In genomic region chr11:35972270-35972931, GRCm38 (mm10) we compare ENCODE assay signal across 15 mouse cellular contexts. TPM values are rescaled to one million over a fixed set of nuclear protein-coding genes. Genes with fewer than 3 reads are reported as not detected.
DNase-seq lines count a peak whose midpoint lies in the region; ATAC-seq and TF ChIP-seq lines count a peak whose summit lies in the region.
"Had no signal": no experiment of that assay in that cellular context is flagged by ENCODE, and none has a peak within 500 bp of the region (broad histone marks: within the 10 kb centered on the region; RNA-seq: fewer than 3 reads in every experiment).

No protein-coding gene starts in this region.

- H3K9me3 ChIP-seq in heart, embryonic 10.5 days, result no peaks in the 10 kb centered on the region
- no peaks in the 10 kb centered on the region for H3K9me3 ChIP-seq in heart, embryonic 11.5 days (replicated peaks; ENCODE audit: control insufficient read depth, low read length)
- no peaks in the 10 kb centered on the region for H3K9me3 ChIP-seq in ES-E14 (ENCODE audit: control insufficient read depth, insufficient read depth, low read depth, low read length)
- no peaks in the 10 kb centered on the region for H3K9me3 ChIP-seq in hindbrain, embryonic 12.5 days (replicated peaks)
- no peaks in the 10 kb centered on the region for H3K9me3 ChIP-seq in midbrain, postnatal 0 days (ENCODE audit: low read length)
- H3K9me3 ChIP-seq: liver, embryonic 15.5 days had no signal

- no peak overlapping the region for H3K4me2 ChIP-seq in heart, embryonic 11.5 days
- H3K4me2 ChIP-seq in hindbrain, embryonic 12.5 days (replicated peaks), result peak overlapping the region; percentile 24
- H3K4me2 ChIP-seq in midbrain, postnatal 0 days (ENCODE audit: low read depth, low read length, poor library complexity, severe bottlenecking), result no peak overlapping the region
- H3K4me2 ChIP-seq: liver, embryonic 15.5 days had no signal

- in situ Hi-C loops in ES-E14 (cut with MboI; ENCODE audit: low sequenced_read_pairs in 2 of 2, unreplicated experiment in 2 of 2), result no loop called here

- no peak overlapping the region for H3K27ac ChIP-seq in heart, embryonic 10.5 days
- no peak overlapping the region for H3K27ac ChIP-seq in heart, embryonic 11.5 days (ENCODE audit: low read depth, low read length)
- H3K27ac ChIP-seq in ES-E14 (ENCODE audit: insufficient read depth, low read depth, low read length, poor library complexity, severe bottlenecking), result no peak overlapping the region
- H3K27ac ChIP-seq in hindbrain, embryonic 12.5 days, result peak overlapping the region; percentile 44
- H3K27ac ChIP-seq in midbrain, postnatal 0 days (ENCODE audit: low read depth, low read length), result no peak overlapping the region
- H3K27ac ChIP-seq: liver, embryonic 15.5 days had no signal

- no peak for TF ChIP-seq CTCF in midbrain, postnatal 0 days (IDR thresholded peaks at IDR 0.05)

- 0 out of 2 replicates have a peak, but pooled peaks cover 5% of the 10 kb centered on the region for H3K36me3 ChIP-seq in heart, embryonic 10.5 days
- no peaks in the 10 kb centered on the region for H3K36me3 ChIP-seq in heart, embryonic 11.5 days (ENCODE audit: control insufficient read depth, insufficient read depth, low read length)
- peaks cover 5% of the 10 kb centered on the region; the same call in 1 of the 2 replicates for H3K36me3 ChIP-seq in ES-E14 (ENCODE audit: control insufficient read depth, insufficient read depth, low read length, poor library complexity, severe bottlenecking)
- H3K36me3 ChIP-seq in hindbrain, embryonic 12.5 days, result no peaks in the 10 kb centered on the region
- no peaks in the 10 kb centered on the region for H3K36me3 ChIP-seq in midbrain, postnatal 0 days (ENCODE audit: insufficient read depth, low read length)
- H3K36me3 ChIP-seq: liver, embryonic 15.5 days had no signal

- peaks cover 20% of the 10 kb centered on the region for H3K4me1 ChIP-seq in heart, embryonic 10.5 days
- no peaks in the 10 kb centered on the region; the same call in 1 of the 2 replicates for H3K4me1 ChIP-seq in heart, embryonic 11.5 days (ENCODE audit: control insufficient read depth, insufficient read depth, low read length)
- H3K4me1 ChIP-seq in ES-E14 (ENCODE audit: control insufficient read depth in 2 of 2, insufficient read depth in 2 of 2, low read length in 2 of 2, poor library complexity in 1 of 2), result peaks cover 0 to 25% of the 10 kb centered on the region in 2 experiments; a peak in 3 of 4 replicates
- H3K4me1 ChIP-seq in hindbrain, embryonic 12.5 days, result peaks cover 42% of the 10 kb centered on the region
- H3K4me1 ChIP-seq in midbrain, postnatal 0 days (ENCODE audit: insufficient read depth, low read length), result no peaks in the 10 kb centered on the region; the same call in 1 of the 2 replicates

- DNase-seq in heart, embryonic 10.5 days (ENCODE audit: low spot score), result no peak
- DNase-seq in ES-E14 (ENCODE audit: low read depth, low spot score), result no peak
- DNase-seq in midbrain, postnatal 0 days (ENCODE audit: low spot score), result peak; percentile 39
- DNase-seq in thymus, adult 18-20 months, result no peak
- DNase-seq in ovary, adult 18-20 months (ENCODE audit: low spot score), result no peak
- no peak for DNase-seq in adrenal gland, adult 2 months
- DNase-seq: B cell, adult 2 months; cerebellum, postnatal 36 days; gastrocnemius, postnatal 25 days; heart, postnatal 36 days; kidney, postnatal 4 days; right cerebral cortex, postnatal 14 days had no signal

- peak overlapping the region; percentile 22; the same call in 1 of the 2 replicates for H3K4me3 ChIP-seq in heart, embryonic 10.5 days
- H3K4me3 ChIP-seq in heart, embryonic 11.5 days (ENCODE audit: low read depth, low read length), result no peak overlapping the region
- no peak overlapping the region for H3K4me3 ChIP-seq in ES-E14 (ENCODE audit: insufficient read depth in 1 of 2, low read depth in 1 of 2, low read length in 2 of 2, poor library complexity in 1 of 2, severe bottlenecking in 1 of 2)
- no peak overlapping the region for H3K4me3 ChIP-seq in hindbrain, embryonic 12.5 days
- H3K4me3 ChIP-seq in midbrain, postnatal 0 days (ENCODE audit: low read depth, low read length), result no peak overlapping the region
- H3K4me3 ChIP-seq: liver, embryonic 15.5 days had no signal

- WGBS in heart, embryonic 10.5 days, result 11% methylated on average over 6 of the region's 6 CpGs
- WGBS in heart, embryonic 11.5 days (ENCODE audit: insufficient replicate concordance), result 10% methylated on average over 6 of the region's 6 CpGs
- 2% methylated on average over 6 of the region's 6 CpGs for WGBS in hindbrain, embryonic 12.5 days
- WGBS in midbrain, postnatal 0 days, result 14% methylated on average over 6 of the region's 6 CpGs

- peaks cover 28% of the 10 kb centered on the region for H3K27me3 ChIP-seq in heart, embryonic 10.5 days (ENCODE audit: insufficient read depth, poor library complexity, severe bottlenecking)
- H3K27me3 ChIP-seq in heart, embryonic 11.5 days (ENCODE audit: control insufficient read depth, insufficient read depth, low read length), result peaks cover 6% of the 10 kb centered on the region; the same call in 1 of the 2 replicates
- no peaks in the 10 kb centered on the region for H3K27me3 ChIP-seq in hindbrain, embryonic 12.5 days
- H3K27me3 ChIP-seq in midbrain, postnatal 0 days (ENCODE audit: insufficient read depth, low read length), result no peaks in the 10 kb centered on the region

- no peak overlapping the region for H3K9ac ChIP-seq in heart, embryonic 11.5 days (ENCODE audit: low read depth, low read length)
- no peak overlapping the region for H3K9ac ChIP-seq in ES-E14 (ENCODE audit: insufficient read depth, low read depth, low read length, poor library complexity, severe bottlenecking)
- no peak overlapping the region for H3K9ac ChIP-seq in hindbrain, embryonic 12.5 days
- H3K9ac ChIP-seq in midbrain, postnatal 0 days (replicated peaks; ENCODE audit: low read length, poor library complexity, severe bottlenecking), result no peak overlapping the region
- H3K9ac ChIP-seq: liver, embryonic 15.5 days had no signal

- ATAC-seq in heart, embryonic 11.5 days (replicated peaks; ENCODE audit: insufficient number of reproducible peaks, low FRiP score, low TSS enrichment), result no peak
- ATAC-seq in hindbrain, embryonic 12.5 days (ENCODE audit: low FRiP score), result peak; percentile 64
- ATAC-seq in midbrain, postnatal 0 days (ENCODE audit: low FRiP score), result no peak

TF ChIP-seq in ES-E14, 5 proteins besides CTCF, POLR2A, EP300 and RAD21:
- TF ChIP-seq CHD2 (IDR thresholded peaks at IDR 0.05; ENCODE audit: low read depth, low read length) (no peak), MAFK (IDR thresholded peaks at IDR 0.05; ENCODE audit: insufficient read depth, low read depth, low read length) (no peak), ZNF384 (IDR thresholded peaks at IDR 0.05; ENCODE audit: low read depth, low read length) (0 out of 2 replicates have a peak, but pooled peaks have one; percentile 36), ZC3H11A (IDR thresholded peaks at IDR 0.05; ENCODE audit: borderline replicate concordance, low read depth, low read length) (no peak), HCFC1 (IDR thresholded peaks at IDR 0.05; ENCODE audit: borderline replicate concordance, insufficient read depth, low read length) (no peak)

RNA-seq across cellular contexts. Expression of gene Wwc1, which starts 7.9 kb away (rescaled TPM):
- polyA plus RNA-seq in heart, embryonic 10.5 days (2016; fragmentation: Nextera tagmentation; extraction: Ambion mirVana), result 3.0 and 3.9 TPM in 2 replicates
- polyA plus RNA-seq in heart, embryonic 11.5 days (2014; fragmentation: Nextera tagmentation; extraction: Ambion mirVana), result 2.5 and 2.9 TPM in 2 replicates
- total RNA-seq in ES-E14 (2012; rRNA removed), result 30.4 and 39.3 TPM in 2 replicates
- 14.6 and 15.2 TPM in 2 replicates for polyA plus RNA-seq in hindbrain, embryonic 12.5 days (2016; fragmentation: Nextera tagmentation; extraction: Ambion mirVana)
- 11.9 and 15.4 TPM in 2 replicates for total RNA-seq in midbrain, postnatal 0 days (2014; rRNA removed)
- 8.0 and 9.2 TPM in 2 replicates for polyA plus RNA-seq in midbrain, postnatal 0 days (2015; fragmentation: Nextera tagmentation; extraction: Ambion mirVana)
- total RNA-seq in adrenal gland, adult 2 months (2021), result 10 to 100 TPM; 81.6 to 88.3 TPM
- polyA plus RNA-seq in adrenal gland, adult 2 months (2012; rRNA removed), result 27.1 and 35.2 TPM in 2 replicates
